Mouse (Mus musculus): ENCODE measurements around the gene Olfr1508.

DNA sequence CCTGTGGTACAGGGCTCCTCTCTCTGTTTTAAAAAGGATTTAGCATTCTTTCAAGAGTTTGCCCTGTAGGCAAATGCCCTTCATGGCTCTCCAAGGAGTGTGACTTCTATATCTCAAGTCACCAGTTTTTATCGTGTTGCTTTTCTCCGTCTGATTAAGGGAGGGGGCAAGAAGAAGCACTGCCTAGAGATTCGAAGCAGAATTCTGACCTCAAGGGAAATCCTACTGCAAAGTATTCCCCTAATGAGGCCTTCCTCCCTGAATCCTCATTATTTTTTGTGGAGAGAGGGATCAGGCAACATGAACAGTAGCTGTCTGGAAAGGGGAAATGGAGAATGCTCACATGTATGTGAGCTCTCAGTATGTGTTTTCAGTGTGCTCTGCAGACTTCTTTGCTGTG lies 53.0 kb downstream of the Olfr1508 start, which contains the start of gene Olfr1510:
- TF ChIP-seq MAX (IDR thresholded peaks at IDR 0.05; ENCODE audit: low read depth): no peak
- no peak for TF ChIP-seq POLR2A (IDR thresholded peaks at IDR 0.05; ENCODE audit: insufficient read length, low read depth)
- no peak for TF ChIP-seq E2F4 (IDR thresholded peaks at IDR 0.05; ENCODE audit: insufficient read depth)
- TF ChIP-seq MYOD1 (IDR thresholded peaks at IDR 0.05; ENCODE audit: control insufficient read depth in 1 of 3, insufficient read length in 2 of 3, low read depth in 2 of 3): no peak
- no peak for TF ChIP-seq REST (IDR thresholded peaks at IDR 0.05; ENCODE audit: insufficient read depth, insufficient read length)
- TF ChIP-seq TCF12 (IDR thresholded peaks at IDR 0.05; ENCODE audit: insufficient read depth, poor library complexity, severe bottlenecking): no peak
- TF ChIP-seq CEBPB (IDR thresholded peaks at IDR 0.05; ENCODE audit: insufficient read depth, poor library complexity, severe bottlenecking): no peak
- TF ChIP-seq SRF (IDR thresholded peaks at IDR 0.05; ENCODE audit: control insufficient read depth, insufficient read length, low read depth): no peak
- TF ChIP-seq USF1 (IDR thresholded peaks at IDR 0.05; ENCODE audit: low read depth): no peak
- no peak for TF ChIP-seq MYOG (IDR thresholded peaks at IDR 0.05; ENCODE audit: control insufficient read depth in 1 of 3, insufficient read depth in 1 of 3, insufficient read length in 2 of 3, low read depth in 2 of 3)
- no peak for TF ChIP-seq POLR2AphosphoS2 (IDR thresholded peaks at IDR 0.05; ENCODE audit: insufficient read length, low read depth)
- no peak for TF ChIP-seq TCF3 (IDR thresholded peaks at IDR 0.05; ENCODE audit: insufficient read length, low read depth)

Data from myocyte (in vitro differentiated cells).